Mouse (Mus musculus) regulatory T cell (primary cell): ENCODE measurements around the gene Rpl9-ps6.
"Not testable (repeated sequence)": the region's sequence is repeated elsewhere in the genome, so short reads cannot be mapped to it uniquely, and the experiment has no call there.

Experiments used
- in situ Hi-C: fragments of 300-600 bp; cut with MboI, MseI; formaldehyde crosslinking; loops from one replicate; pipeline ENCODE4 v1.15.1; 2025; ENCODE audit warnings: high pct_unique_total_duplicates

The Rpl9-ps6 gene

DNA sequence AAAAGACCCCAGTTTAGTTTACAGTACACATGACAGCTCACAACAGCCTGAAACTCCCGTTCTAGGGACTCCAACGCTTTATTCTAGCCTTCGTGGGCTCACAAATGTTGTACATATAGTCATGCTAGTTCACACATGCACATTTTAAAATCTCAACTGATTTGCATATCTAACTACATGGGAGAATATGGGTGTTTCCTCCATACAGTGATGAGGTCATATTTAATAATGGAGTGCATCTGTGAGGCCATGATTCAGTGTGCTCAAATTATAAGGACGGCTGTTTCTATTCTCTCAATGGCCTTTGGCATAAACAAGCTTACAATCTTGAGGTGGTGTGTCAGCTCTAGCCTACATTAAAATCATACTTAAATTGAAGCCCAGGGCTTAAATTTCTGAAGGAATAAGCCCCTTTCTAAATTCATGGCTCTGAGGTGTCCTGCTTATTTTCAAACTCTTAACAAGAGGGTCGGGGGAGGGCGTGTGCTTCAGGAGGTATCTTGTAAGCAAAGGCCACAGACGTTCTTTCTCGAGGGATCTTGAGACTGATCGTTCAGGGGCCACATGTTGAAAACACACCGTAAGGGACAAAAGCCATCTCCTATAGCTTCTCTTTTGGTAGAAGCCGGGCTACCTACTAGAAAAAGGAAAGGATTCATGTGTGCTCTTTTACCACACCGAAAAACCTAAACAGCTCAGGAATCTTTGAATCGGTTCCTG is 18.7 kb upstream of the Rpl9-ps6 start:
- in situ Hi-C loops, result loop anchor here (5.0 kb wide), 1 partner anchor 98 kb away; the partner anchor contains the start of gene Sgms1

- in situ Hi-C loops, result no loop called here
These were observed 15.1 kb upstream of the Rpl9-ps6 start for GRCm38 (mm10) chr19:32481511-32481910.

DNA sequence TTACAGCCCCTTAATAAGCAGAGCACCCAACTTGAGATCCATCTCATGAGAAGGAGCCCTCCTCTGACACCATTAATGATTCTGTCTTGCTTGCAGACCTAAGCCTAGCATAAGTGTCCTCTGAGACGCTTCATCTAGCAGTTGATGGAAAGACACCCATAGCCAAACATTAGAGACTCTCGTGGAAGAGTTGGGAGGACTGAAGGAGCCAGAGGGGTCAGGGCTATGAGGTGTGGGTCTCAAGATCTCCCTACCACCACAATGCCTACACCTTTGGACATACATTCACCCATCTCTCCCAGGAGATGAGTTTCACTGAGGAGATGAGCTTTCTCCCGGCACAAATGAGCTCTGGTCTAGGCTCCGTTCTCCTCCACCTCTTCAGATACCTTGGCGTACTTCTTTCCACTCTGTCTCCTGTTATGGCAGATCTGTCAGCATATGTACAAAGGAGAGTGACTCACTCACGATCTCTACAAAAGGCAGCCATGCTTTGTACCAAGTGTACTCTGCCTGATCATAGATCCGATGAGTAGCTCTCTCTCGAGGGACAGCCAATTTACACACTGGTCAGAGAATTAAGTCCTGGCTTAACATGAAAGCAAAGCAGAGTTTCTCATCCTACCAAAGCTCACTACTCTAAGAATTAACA is 14.5 kb upstream of the Rpl9-ps6 start:
- in situ Hi-C loops, result no loop called here

- in situ Hi-C loops, result no loop called here
These were observed 13.9 kb upstream of the Rpl9-ps6 start for GRCm38 (mm10) chr19:32480255-32480654.

DNA sequence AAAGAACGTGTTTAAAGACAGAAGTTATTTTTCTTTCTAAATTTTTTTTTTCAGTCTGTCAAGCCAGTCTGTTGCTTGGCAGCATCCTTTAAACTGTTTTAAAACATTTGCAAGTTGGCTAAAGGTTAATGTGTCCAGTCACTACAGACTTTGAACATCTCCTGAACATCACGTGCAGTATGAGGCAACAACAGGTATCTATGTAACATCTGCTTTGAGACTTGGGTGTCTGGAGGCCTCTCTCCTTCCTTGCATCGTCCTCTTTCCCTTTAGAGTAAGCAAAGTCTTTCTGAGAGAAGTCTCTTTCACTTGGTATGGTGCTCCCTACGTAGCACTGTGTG is 10.3 kb upstream of the Rpl9-ps6 start:
- in situ Hi-C loops, result no loop called here

DNA sequence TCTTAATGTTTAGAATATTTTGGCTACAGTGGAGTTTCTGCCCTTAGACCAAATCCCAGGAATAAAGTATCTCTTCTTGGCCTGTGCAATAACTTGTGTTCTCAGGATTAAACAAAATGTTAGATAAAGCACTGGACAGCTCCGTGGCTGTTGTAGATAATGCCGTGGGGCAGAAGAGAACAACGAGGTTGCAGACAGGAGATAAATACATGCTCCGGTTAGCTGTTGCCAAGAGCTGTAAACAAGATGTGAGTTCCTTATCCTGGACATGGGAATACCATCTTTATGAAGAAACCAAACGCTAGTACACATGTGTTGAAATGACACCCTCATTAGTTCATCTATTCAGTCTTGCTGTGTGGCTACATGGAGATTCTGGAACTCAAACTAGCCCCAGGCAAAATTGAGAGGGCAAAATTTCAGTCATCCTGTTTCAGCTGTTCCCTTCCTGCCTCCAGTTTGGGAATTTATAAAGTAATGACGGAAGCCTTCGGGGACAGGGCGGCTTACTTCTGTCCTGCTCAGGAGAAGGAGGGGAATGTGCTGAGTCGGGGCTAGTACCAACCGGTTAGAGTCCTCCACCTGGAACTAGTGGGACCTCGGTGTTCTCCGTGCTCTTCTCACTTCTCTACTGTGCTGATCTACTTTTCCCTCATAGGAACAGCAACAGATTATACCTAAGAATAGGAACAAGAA is 9.8 kb upstream of the Rpl9-ps6 start:
- in situ Hi-C loops, result no loop called here

- in situ Hi-C loops, result no loop called here
These were observed 4.3 kb upstream of the Rpl9-ps6 start for GRCm38 (mm10) chr19:32470570-32471263.

- in situ Hi-C loops, result no loop called here
These were observed 3.7 kb upstream of the Rpl9-ps6 start for GRCm38 (mm10) chr19:32470059-32470497.

- in situ Hi-C loops, result no loop called here
These were observed 947 bp upstream of the Rpl9-ps6 start for GRCm38 (mm10) chr19:32467325-32467724.

DNA sequence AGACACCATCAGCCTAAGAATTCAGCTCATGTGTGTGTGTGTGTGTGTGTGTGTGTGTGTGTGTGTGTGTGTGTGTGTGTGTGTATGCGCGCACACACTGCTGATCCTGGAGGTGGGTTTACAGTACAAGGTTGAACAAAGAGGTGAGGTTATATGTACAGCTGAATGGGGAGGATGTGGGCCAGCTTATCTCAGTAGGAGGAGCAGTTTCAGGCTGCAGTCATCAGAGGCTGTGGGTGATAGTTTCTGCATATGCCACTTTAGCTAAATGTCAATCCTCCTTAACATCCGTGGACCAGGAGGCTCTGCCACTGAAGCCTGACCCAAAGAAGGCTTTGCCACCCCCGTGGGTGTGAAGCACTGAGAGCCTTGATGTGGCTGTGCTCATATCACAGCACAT is 1.1 kb downstream of the Rpl9-ps6 start:
- in situ Hi-C loops, result no loop called here

- in situ Hi-C loops, result no loop called here
These were observed 3.3 kb downstream of the Rpl9-ps6 start for GRCm38 (mm10) chr19:32463037-32463436.

GRCm38 (mm10) chr19:32457631-32458030 is 8.7 kb downstream of the Rpl9-ps6 start:
- in situ Hi-C loops, result not testable (repeated sequence)

DNA sequence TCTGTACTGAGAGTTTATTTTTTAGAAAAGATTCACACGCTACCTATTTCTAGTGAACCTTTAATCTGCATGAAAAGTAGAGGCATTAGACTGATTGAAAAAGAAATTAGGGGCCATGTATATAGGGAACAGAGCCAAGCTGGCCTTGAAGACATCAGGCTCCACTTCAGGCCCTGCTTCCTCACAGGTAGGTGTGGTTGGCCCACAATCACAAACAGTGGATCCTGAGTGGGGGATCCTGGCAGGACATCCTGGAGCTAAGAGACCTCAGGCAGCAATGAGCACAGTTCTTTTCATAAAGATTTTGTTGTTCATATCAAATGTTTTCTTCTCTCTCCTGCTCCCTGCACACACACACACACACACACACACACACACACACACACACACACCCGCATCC is 9.6 kb downstream of the Rpl9-ps6 start:
- in situ Hi-C loops, result no loop called here

DNA sequence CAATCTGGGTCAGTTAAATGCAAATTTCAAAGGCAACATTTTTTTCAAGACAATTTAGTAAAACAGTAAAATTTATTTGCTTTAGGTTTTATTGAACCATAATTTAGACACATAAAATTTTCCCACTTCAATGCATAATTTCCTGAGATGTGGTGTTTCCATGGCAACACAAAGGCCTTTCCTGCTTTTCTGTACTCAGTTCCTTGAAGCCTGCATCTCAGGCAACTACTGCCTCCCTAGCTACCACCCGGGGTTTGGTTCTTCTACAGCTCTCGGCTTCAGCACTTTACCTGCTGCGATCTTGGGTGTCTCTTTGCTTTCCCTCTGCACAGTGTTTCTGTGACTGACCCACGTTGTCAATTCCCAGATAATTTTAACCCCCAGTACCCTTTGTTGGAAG is 14.1 kb downstream of the Rpl9-ps6 start:
- in situ Hi-C loops, result no loop called here

GRCm38 (mm10) chr19:32448931-32449330 is 17.4 kb downstream of the Rpl9-ps6 start:
- in situ Hi-C loops, result no loop called here

- in situ Hi-C loops, result no loop called here
These were observed 24.8 kb downstream of the Rpl9-ps6 start for GRCm38 (mm10) chr19:32441568-32441967.

- in situ Hi-C loops, result no loop called here
These were observed 27.0 kb downstream of the Rpl9-ps6 start for GRCm38 (mm10) chr19:32439356-32439755.

DNA sequence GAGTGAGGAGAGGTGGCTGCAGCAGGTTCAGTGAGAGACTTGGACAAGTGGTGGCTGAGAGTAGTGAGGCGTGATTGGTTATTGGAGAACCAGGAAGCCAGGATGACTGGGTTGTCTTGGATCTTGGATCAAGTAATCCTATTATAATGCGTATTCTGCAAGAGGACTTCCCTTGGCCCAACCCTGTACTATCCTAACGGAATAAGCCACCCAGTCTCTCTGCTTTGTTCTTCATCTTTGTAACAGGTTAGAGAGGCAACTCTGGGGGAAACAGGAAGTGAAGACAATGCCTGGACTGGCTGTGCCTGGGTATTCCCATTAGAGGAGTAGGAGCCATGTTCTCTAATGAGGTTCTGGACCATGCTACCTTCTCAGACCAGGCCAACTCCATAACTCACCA is 40.5 kb downstream of the Rpl9-ps6 start:
- in situ Hi-C loops, result no loop called here

DNA sequence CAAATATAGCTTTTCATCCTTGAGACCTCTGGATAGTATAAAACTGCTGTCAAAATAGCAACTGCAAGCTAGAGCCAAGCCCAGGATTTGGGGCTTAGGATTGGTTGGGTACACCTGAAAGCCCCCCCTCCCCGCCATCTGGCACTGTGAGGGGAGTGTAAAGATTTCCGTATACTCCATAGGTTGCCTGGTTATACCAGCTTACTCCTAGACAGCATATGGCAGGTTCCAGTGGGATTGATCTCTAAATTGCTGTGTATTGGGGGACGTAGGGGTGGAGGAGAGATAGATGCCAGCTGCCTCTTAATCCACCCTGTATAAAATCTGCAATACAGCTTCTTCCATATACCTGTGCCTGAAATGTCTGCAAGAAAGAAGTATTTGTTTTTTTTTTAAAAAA is 41.7 kb downstream of the Rpl9-ps6 start:
- in situ Hi-C loops, result no loop called here

- in situ Hi-C loops, result no loop called here
These were observed 47.3 kb downstream of the Rpl9-ps6 start for GRCm38 (mm10) chr19:32419069-32419468.

GRCm38 (mm10) chr19:32416692-32417317 is 49.6 kb downstream of the Rpl9-ps6 start:
- in situ Hi-C loops, result no loop called here
